22 mouse cellular contexts compared by ENCODE assay signal in the genomic region with DNA sequence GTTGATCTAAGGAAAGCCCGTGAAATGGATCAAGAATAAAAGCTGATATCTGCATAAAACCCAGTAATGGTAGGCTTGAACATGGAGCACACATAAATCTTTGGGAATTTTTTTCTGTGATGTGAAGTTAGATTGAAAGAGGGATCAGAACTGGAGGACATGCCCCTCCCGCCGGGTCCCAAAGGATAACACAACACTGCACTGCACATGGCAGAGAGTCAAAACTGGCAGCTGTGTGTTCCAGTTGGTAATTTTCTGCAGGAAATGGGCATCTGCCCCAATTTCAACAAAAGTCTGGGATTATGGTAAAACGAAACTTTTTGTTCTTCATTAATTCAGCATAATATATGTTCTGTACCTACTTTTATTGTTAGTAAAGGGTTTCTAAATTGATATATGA.
DNase-seq lines count a peak whose midpoint lies in the region; ATAC-seq and TF ChIP-seq lines count a peak whose summit lies in the region.
"Had no signal": no experiment of that assay in that cellular context is flagged by ENCODE, and none has a peak within 500 bp of the region (broad histone marks: within the 10 kb centered on the region; RNA-seq: fewer than 3 reads in every experiment).

No protein-coding gene starts in this region.

- DNase-seq in limb, embryonic 14.5 days (ENCODE audit: low spot score) = peak; percentile 38
- DNase-seq in limb, embryonic 10.5 days (ENCODE audit: low spot score) = no peak
- peak; percentile 64 for DNase-seq in brain, embryonic 14.5 days (ENCODE audit: low read depth)
- DNase-seq in forebrain, postnatal 0 days = peak; percentile 52
- DNase-seq in embryo, embryonic 10 days (ENCODE audit: low spot score) = no peak
- DNase-seq: adrenal gland, postnatal 14 days; cerebellum, adult 11-12 months; heart, adult 11 months; kidney, adult 9 months; kidney, postnatal 25 days; liver; retina, postnatal 1 day; thymus, postnatal 14 days had no signal

- H3K4me3 ChIP-seq in forebrain, embryonic 15.5 days = no peak overlapping the region
- no peak overlapping the region for H3K4me3 ChIP-seq in forebrain, embryonic 12.5 days (replicated peaks)
- no peak overlapping the region for H3K4me3 ChIP-seq in limb, embryonic 14.5 days (replicated peaks; ENCODE audit: low read length)
- no peak overlapping the region for H3K4me3 ChIP-seq in limb, embryonic 10.5 days
- no peak overlapping the region for H3K4me3 ChIP-seq in forebrain, postnatal 0 days (ENCODE audit: low read depth, low read length)
- H3K4me3 ChIP-seq: embryonic facial prominence, embryonic 12.5 days; heart, embryonic 12.5 days; intestine, embryonic 15.5 days; midbrain, embryonic 10.5 days had no signal

- H3K4me1 ChIP-seq in forebrain, embryonic 15.5 days = peaks cover 8% of the 10 kb centered on the region; the same call in 1 of the 2 replicates
- H3K4me1 ChIP-seq in forebrain, embryonic 12.5 days = peaks cover 7% of the 10 kb centered on the region
- H3K4me1 ChIP-seq in limb, embryonic 14.5 days (ENCODE audit: control insufficient read depth, insufficient read depth, low read length) = no peaks in the 10 kb centered on the region
- H3K4me1 ChIP-seq in limb, embryonic 10.5 days = peaks cover 5% of the 10 kb centered on the region; the same call in 1 of the 2 replicates
- H3K4me1 ChIP-seq in forebrain, postnatal 0 days (ENCODE audit: insufficient read depth) = no peaks in the 10 kb centered on the region
- H3K4me1 ChIP-seq: embryonic facial prominence, embryonic 12.5 days; heart, embryonic 12.5 days; intestine, embryonic 15.5 days had no signal

- no peaks in the 10 kb centered on the region for H3K27me3 ChIP-seq in forebrain, embryonic 15.5 days
- H3K27me3 ChIP-seq in forebrain, embryonic 12.5 days = no peaks in the 10 kb centered on the region
- no peaks in the 10 kb centered on the region for H3K27me3 ChIP-seq in limb, embryonic 14.5 days (ENCODE audit: control insufficient read depth, insufficient read depth, low read length)
- no peaks in the 10 kb centered on the region for H3K27me3 ChIP-seq in limb, embryonic 10.5 days (ENCODE audit: low read depth, poor library complexity, severe bottlenecking)
- H3K27me3 ChIP-seq in forebrain, postnatal 0 days (ENCODE audit: insufficient read depth, low read length) = no peaks in the 10 kb centered on the region
- H3K27me3 ChIP-seq: embryonic facial prominence, embryonic 12.5 days; heart, embryonic 12.5 days; intestine, embryonic 15.5 days; Patski had no signal

- 0 out of 2 replicates have a peak, but pooled peaks have one; percentile 41 for ATAC-seq in forebrain, embryonic 15.5 days (replicated peaks)
- ATAC-seq in forebrain, embryonic 12.5 days (ENCODE audit: low FRiP score) = no peak
- ATAC-seq in limb, embryonic 14.5 days (ENCODE audit: low FRiP score, low read depth) = no peak
- no peak for ATAC-seq in forebrain, postnatal 0 days
- ATAC-seq: intestine, embryonic 15.5 days; Patski had no signal

- H3K9me3 ChIP-seq in forebrain, embryonic 15.5 days = no peaks in the 10 kb centered on the region
- H3K9me3 ChIP-seq in forebrain, embryonic 12.5 days = no peaks in the 10 kb centered on the region
- no peaks in the 10 kb centered on the region for H3K9me3 ChIP-seq in limb, embryonic 14.5 days (ENCODE audit: control insufficient read depth, low read length)
- no peaks in the 10 kb centered on the region for H3K9me3 ChIP-seq in limb, embryonic 10.5 days (replicated peaks)
- no peaks in the 10 kb centered on the region for H3K9me3 ChIP-seq in forebrain, postnatal 0 days (ENCODE audit: low read length)
- H3K9me3 ChIP-seq: embryonic facial prominence, embryonic 12.5 days; heart, embryonic 12.5 days; intestine, embryonic 15.5 days; midbrain, embryonic 10.5 days had no signal

- no peak overlapping the region for H3K27ac ChIP-seq in forebrain, embryonic 15.5 days (replicated peaks)
- H3K27ac ChIP-seq in forebrain, embryonic 12.5 days = no peak overlapping the region
- H3K27ac ChIP-seq in limb, embryonic 14.5 days (replicated peaks; ENCODE audit: low read depth, low read length) = no peak overlapping the region
- no peak overlapping the region for H3K27ac ChIP-seq in limb, embryonic 10.5 days
- H3K27ac ChIP-seq in forebrain, postnatal 0 days (ENCODE audit: low read depth, low read length) = no peak overlapping the region
- H3K27ac ChIP-seq: embryonic facial prominence, embryonic 12.5 days; hindbrain, embryonic 14.5 days; intestine, embryonic 15.5 days; macrophage; midbrain, embryonic 10.5 days had no signal

- no peaks in the 10 kb centered on the region for H3K36me3 ChIP-seq in forebrain, embryonic 15.5 days
- H3K36me3 ChIP-seq in forebrain, embryonic 12.5 days (replicated peaks) = no peaks in the 10 kb centered on the region
- H3K36me3 ChIP-seq in limb, embryonic 14.5 days (ENCODE audit: control insufficient read depth, insufficient read depth, low read length) = no peaks in the 10 kb centered on the region
- H3K36me3 ChIP-seq in limb, embryonic 10.5 days = no peaks in the 10 kb centered on the region
- no peaks in the 10 kb centered on the region for H3K36me3 ChIP-seq in forebrain, postnatal 0 days (ENCODE audit: insufficient read depth)
- H3K36me3 ChIP-seq: embryonic facial prominence, embryonic 12.5 days; heart, embryonic 12.5 days; intestine, embryonic 15.5 days; midbrain, embryonic 10.5 days had no signal

- H3K9ac ChIP-seq in forebrain, embryonic 15.5 days (replicated peaks) = no peak overlapping the region
- no peak overlapping the region for H3K9ac ChIP-seq in forebrain, embryonic 12.5 days
- no peak overlapping the region for H3K9ac ChIP-seq in limb, embryonic 14.5 days (ENCODE audit: low read depth, low read length, severe bottlenecking)
- H3K9ac ChIP-seq in forebrain, postnatal 0 days = no peak overlapping the region
- H3K9ac ChIP-seq: embryonic facial prominence, embryonic 12.5 days; heart, embryonic 12.5 days; hindbrain, embryonic 14.5 days; intestine, embryonic 15.5 days had no signal

- 64% methylated on average over 4 of the region's 4 CpGs for WGBS in forebrain, embryonic 15.5 days
- 87% methylated on average over 4 of the region's 4 CpGs for WGBS in forebrain, embryonic 12.5 days
- 74% methylated on average over 4 of the region's 4 CpGs for WGBS in limb, embryonic 14.5 days
- WGBS in limb, embryonic 10.5 days = 94% methylated on average over 4 of the region's 4 CpGs
- WGBS in forebrain, postnatal 0 days = 41% methylated on average over 4 of the region's 4 CpGs

- H3K4me2 ChIP-seq in forebrain, embryonic 15.5 days (replicated peaks) = no peak overlapping the region
- no peak overlapping the region for H3K4me2 ChIP-seq in forebrain, embryonic 12.5 days
- H3K4me2 ChIP-seq in limb, embryonic 14.5 days (replicated peaks; ENCODE audit: low read depth, low read length, severe bottlenecking) = no peak overlapping the region
- no peak overlapping the region for H3K4me2 ChIP-seq in forebrain, postnatal 0 days (ENCODE audit: low read depth)
- H3K4me2 ChIP-seq: embryonic facial prominence, embryonic 12.5 days; heart, embryonic 12.5 days; hindbrain, embryonic 14.5 days; intestine, embryonic 15.5 days had no signal

- no peak for TF ChIP-seq CTCF in brain, embryonic 14.5 days (IDR thresholded peaks at IDR 0.05; ENCODE audit: borderline replicate concordance, extremely low read depth, insufficient read depth, insufficient read length)
- TF ChIP-seq CTCF in forebrain, postnatal 0 days (IDR thresholded peaks at IDR 0.05; ENCODE audit: low read depth) = no peak

- no peak for TF ChIP-seq POLR2A in limb, embryonic 14.5 days (IDR thresholded peaks at IDR 0.05; ENCODE audit: borderline replicate concordance, extremely low read depth, insufficient read depth, insufficient read length)
- no peak for TF ChIP-seq POLR2A in brain, embryonic 14.5 days (IDR thresholded peaks at IDR 0.05; ENCODE audit: borderline replicate concordance, extremely low read depth, insufficient read depth, insufficient read length, poor library complexity, severe bottlenecking)

Comparison
In these comparisons a context has a peak if more than half of its experiments do, and no peak if none do; other contexts are left out.
1. DNase-seq: peak in limb, embryonic 14.5 days (single experiment), brain, embryonic 14.5 days (single experiment) and forebrain, postnatal 0 days (single experiment); none in limb, embryonic 10.5 days (single experiment) and embryo, embryonic 10 days (single experiment).